Mouse (Mus musculus): ENCODE data around the gene Wdr17.

Wdr17 gene

GRCm38 (mm10) chr8:54596940-54597339 lies 290.0 kb downstream of the Wdr17 start:
- peak; percentile 20 for DNase-seq

GRCm38 (mm10) chr8:54596051-54596450 lies 290.9 kb downstream of the Wdr17 start:
- DNase-seq = no peak

- no peak for DNase-seq
Observed at GRCm38 (mm10) chr8:54594634-54595033, 292.4 kb downstream of the Wdr17 start.

- no peak for DNase-seq
Observed at GRCm38 (mm10) chr8:54582886-54583285, 304.1 kb downstream of the Wdr17 start.

- no peak for DNase-seq
Observed at GRCm38 (mm10) chr8:54581436-54581835, 305.5 kb downstream of the Wdr17 start.
